Mouse (Mus musculus) cortical plate, adult 2 months (tissue): ENCODE data around the gene Anks1b.

Experiments used
- CTCF ChIP-seq: fragments of 200-500 bp; IDR thresholded peaks from 2 replicates; pipeline ENCODE4 v1.5.1; 2011; ENCODE audit warnings: mild to moderate bottlenecking, control low read depth, low read length; ENCODE audit not compliant: insufficient read depth; ENCODE audit errors: extremely low read depth
- POLR2A ChIP-seq: fragments of 200-500 bp; IDR thresholded peaks from 2 replicates; pipeline ENCODE4 v1.6.1; 2011; ENCODE audit warnings: mild to moderate bottlenecking, low read length, control low read depth; ENCODE audit not compliant: insufficient read depth; ENCODE audit errors: extremely low read depth

GRCm38 (mm10) chr10:90237290-90237689 lies 364.0 kb downstream of the Anks1b start:
- TF ChIP-seq CTCF (no peak), POLR2A (no peak)
